Mouse (Mus musculus) forebrain, embryonic 12.5 days (tissue): Measurements from ENCODE around the gene Myl9. TPM values are rescaled to one million over a fixed set of nuclear protein-coding genes. Genes with fewer than 3 reads are reported as not detected.
A peak's percentile ranks its signal among the peaks of the same experiment; 100 is the strongest.
"Not testable (repeated sequence)": the region's sequence is repeated elsewhere in the genome, so short reads cannot be mapped to it uniquely, and the experiment has no call there.

Source experiments
- ATAC-seq: fragments of 200-750 bp; cut with Nextera tagmentation; 2 replicates; pipeline ENCODE4 v1.8.0; 2017; ENCODE audit warnings: moderate TSS enrichment; ENCODE audit not compliant: low FRiP score
- H3K27ac ChIP-seq: fragments of 300-500 bp; sonication (generic); 2 replicates; pipeline ENCODE4 v1.5.1; 2016; ENCODE audit warnings: mild to moderate bottlenecking
- H3K27me3 ChIP-seq: fragments of 300-500 bp; sonication (generic); 2 replicates; pipeline ENCODE4 v1.6.1; 2016; ENCODE audit warnings: mild to moderate bottlenecking
- H3K36me3 ChIP-seq: fragments of 300-500 bp; sonication (generic); replicated peaks from 2 replicates; pipeline ENCODE4 v1.6.1; 2016; ENCODE audit warnings: mild to moderate bottlenecking
- H3K4me1 ChIP-seq: fragments of 300-500 bp; sonication (generic); 2 replicates; pipeline ENCODE4 v1.6.1; 2016
- H3K4me2 ChIP-seq: fragments of 300-500 bp; sonication (generic); 2 replicates; pipeline ENCODE4 v1.6.1; 2016; ENCODE audit warnings: mild to moderate bottlenecking, moderate library complexity
- H3K4me3 ChIP-seq: fragments of 300-500 bp; sonication (generic); replicated peaks from 2 replicates; pipeline ENCODE4 v1.5.1; 2016; ENCODE audit warnings: mild to moderate bottlenecking
- H3K9ac ChIP-seq: fragments of 300-500 bp; sonication (generic); 2 replicates; pipeline ENCODE4 v1.6.1; 2016; ENCODE audit warnings: mild to moderate bottlenecking
- H3K9me3 ChIP-seq: fragments of 300-500 bp; sonication (generic); 2 replicates; pipeline ENCODE4 v1.6.1; 2016
- WGBS: fragments of 180-500 bp; shearing (Covaris S2); methylation state at CpG from one replicate; pipeline ENCODE4 v1.1.7; 2016; 5-methylcytosine and 5-hydroxymethylcytosine counted together
- polyA plus RNA-seq: library from polyadenylated mRNA; unstranded; fragments of >200 nt; fragmentation: Nextera tagmentation; extraction: Ambion mirVana; gene quantifications from 2 replicates; pipeline ENCODE4 v1.2.1, GENCODE M21; 2016

Myl9 gene
- polyA plus RNA-seq, 1 experiment from 2014 or later = 95.4 TPM

DNA sequence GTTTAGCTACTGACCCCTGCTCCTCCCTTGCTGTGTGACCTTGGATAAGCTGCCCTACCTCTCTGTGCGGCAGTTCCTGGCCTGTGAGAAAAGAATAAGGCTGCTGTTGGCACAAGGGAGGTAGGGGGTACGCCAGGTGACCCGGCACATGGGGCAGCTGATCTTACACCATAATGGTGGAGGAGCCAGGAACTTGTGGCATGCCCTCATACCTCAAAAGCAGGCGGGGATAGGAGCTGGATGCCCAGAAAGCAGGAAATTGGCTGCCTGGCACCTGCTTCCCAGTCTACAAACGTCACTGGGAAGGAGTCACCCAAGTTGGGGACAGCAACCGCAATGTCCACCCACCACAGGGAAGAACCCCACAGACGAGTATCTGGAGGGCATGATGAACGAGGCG lies 4.9 kb downstream of the Myl9 start:
- no peak for ATAC-seq
- Histone ChIP-seq H3K4me2 (no peak overlapping the region), H3K27me3 (peaks cover 15% of the 10 kb centered on the region), H3K4me3 (no peak overlapping the region), H3K9me3 (no peaks in the 10 kb centered on the region), H3K27ac (no peak overlapping the region), H3K4me1 (peaks cover 22% of the 10 kb centered on the region), H3K36me3 (no peaks in the 10 kb centered on the region), H3K9ac (no peak overlapping the region)
- WGBS = 83% methylated on average over 9 of the region's 9 CpGs

- Histone ChIP-seq H3K9me3 (0 out of 2 replicates have a peak, but pooled peaks cover 3% of the 10 kb centered on the region), H3K27ac (no peak overlapping the region), H3K9ac (no peak overlapping the region), H3K4me3 (no peak overlapping the region), H3K4me2 (peak overlapping the region; percentile 32; the same call in 1 of the 2 replicates), H3K27me3 (peaks cover 10% of the 10 kb centered on the region), H3K4me1 (peaks cover 16% of the 10 kb centered on the region), H3K36me3 (no peaks in the 10 kb centered on the region)
- ATAC-seq = no peak
- WGBS = 21% methylated on average over 17 of the region's 17 CpGs
Measured at GRCm38 (mm10) chr2:156780752-156781151, 5.5 kb downstream of the Myl9 start.

DNA sequence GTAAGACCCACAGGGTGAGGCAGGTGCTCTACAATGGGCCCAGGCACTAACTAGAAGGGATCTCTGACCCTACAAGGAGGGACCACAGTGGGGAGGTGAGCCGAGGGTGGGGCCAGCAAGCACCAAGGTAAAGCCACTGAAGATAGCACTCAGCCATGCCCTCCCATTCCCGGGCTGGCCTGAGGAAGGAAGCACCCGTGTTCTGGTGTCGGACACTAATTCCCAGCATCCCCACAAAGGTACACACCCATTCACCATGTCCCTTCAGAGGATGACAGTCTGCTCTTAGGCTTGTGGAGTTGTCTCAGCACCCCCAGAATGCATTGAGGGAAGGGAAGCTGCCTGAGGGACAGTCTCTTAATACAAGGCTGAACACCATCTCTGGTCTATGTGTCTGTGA lies 6.1 kb downstream of the Myl9 start:
- Histone ChIP-seq H3K36me3 (no peaks in the 10 kb centered on the region), H3K9ac (no peak overlapping the region), H3K4me2 (0 out of 2 replicates have a peak overlapping the region, but pooled peaks have one; percentile 32), H3K9me3 (0 out of 2 replicates have a peak, but pooled peaks cover 6% of the 10 kb centered on the region), H3K27ac (no peak overlapping the region), H3K4me3 (no peak overlapping the region), H3K4me1 (peaks cover 14% of the 10 kb centered on the region), H3K27me3 (peaks cover 5% of the 10 kb centered on the region; the same call in 1 of the 2 replicates)
- ATAC-seq = no peak
- 66% methylated on average over 4 of the region's 4 CpGs for WGBS

- Histone ChIP-seq H3K4me3 (no peak overlapping the region), H3K9ac (no peak overlapping the region), H3K27ac (no peak overlapping the region), H3K9me3 (0 out of 2 replicates have a peak, but pooled peaks cover 6% of the 10 kb centered on the region), H3K4me1 (peaks cover 14% of the 10 kb centered on the region), H3K27me3 (0 out of 2 replicates have a peak, but pooled peaks cover 1% of the 10 kb centered on the region), H3K36me3 (no peaks in the 10 kb centered on the region), H3K4me2 (no peak overlapping the region)
- no peak for ATAC-seq
- 68% methylated on average over 4 of the region's 4 CpGs for WGBS
Measured at GRCm38 (mm10) chr2:156781836-156782480, 6.7 kb downstream of the Myl9 start.

GRCm38 (mm10) chr2:156782481-156783348 lies 7.5 kb downstream of the Myl9 start:
- no peak overlapping the region for H3K9ac ChIP-seq
- 85% methylated on average over 10 of the region's 10 CpGs for WGBS

DNA sequence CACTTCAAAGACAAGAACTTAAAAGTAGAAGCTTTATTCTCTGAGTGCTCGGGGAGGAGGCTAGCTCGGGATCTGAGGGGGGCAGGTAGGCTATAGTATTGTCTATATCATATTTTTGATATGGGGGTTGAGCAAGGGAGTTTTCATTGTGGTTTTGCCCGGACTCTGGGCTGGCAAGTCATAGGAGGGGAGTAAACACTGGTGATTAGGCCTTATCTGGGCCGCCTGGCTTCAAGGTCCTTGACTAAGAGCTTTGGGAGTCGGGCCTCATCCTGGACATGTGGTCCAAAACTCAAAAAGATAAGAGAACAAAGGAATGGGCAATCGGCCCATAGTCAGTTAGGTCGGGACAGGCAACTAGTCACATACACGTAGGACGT lies 8.1 kb downstream of the Myl9 start:
- no peak overlapping the region for H3K4me3 ChIP-seq
- no peak overlapping the region for H3K9ac ChIP-seq
- H3K27ac ChIP-seq = no peak overlapping the region
- ATAC-seq = no peak
- 84% methylated on average over 9 of the region's 9 CpGs for WGBS
- H3K9me3 ChIP-seq = 0 out of 2 replicates have a peak, but pooled peaks cover 6% of the 10 kb centered on the region
- peaks cover 9% of the 10 kb centered on the region for H3K4me1 ChIP-seq
- no peak overlapping the region for H3K4me2 ChIP-seq
- no peaks in the 10 kb centered on the region for H3K27me3 ChIP-seq
- no peaks in the 10 kb centered on the region for H3K36me3 ChIP-seq

More at GRCm38 (mm10) chr2:156782481-156783348, 7.5 kb downstream of the Myl9 start:
- no peaks in the 10 kb centered on the region for H3K36me3 ChIP-seq
- no peak for ATAC-seq
- H3K4me2 ChIP-seq = no peak overlapping the region
- 0 out of 2 replicates have a peak, but pooled peaks cover 6% of the 10 kb centered on the region for H3K9me3 ChIP-seq
- no peak overlapping the region for H3K4me3 ChIP-seq
- no peaks in the 10 kb centered on the region for H3K27me3 ChIP-seq
- peaks cover 14% of the 10 kb centered on the region for H3K4me1 ChIP-seq
- no peak overlapping the region for H3K27ac ChIP-seq

GRCm38 (mm10) chr2:156784016-156784585 lies 8.9 kb downstream of the Myl9 start:
- no peaks in the 10 kb centered on the region for H3K27me3 ChIP-seq
- H3K4me2 ChIP-seq = no peak overlapping the region
- H3K4me1 ChIP-seq = peaks cover 9% of the 10 kb centered on the region; the same call in 1 of the 2 replicates
- no peak overlapping the region for H3K4me3 ChIP-seq
- 0 out of 2 replicates have a peak, but pooled peaks cover 6% of the 10 kb centered on the region for H3K9me3 ChIP-seq
- WGBS = 73% methylated on average over 7 of the region's 7 CpGs
- no peak overlapping the region for H3K27ac ChIP-seq
- no peak for ATAC-seq
- H3K36me3 ChIP-seq = no peaks in the 10 kb centered on the region
- H3K9ac ChIP-seq = no peak overlapping the region

GRCm38 (mm10) chr2:156784891-156785290 lies 9.7 kb downstream of the Myl9 start:
- Histone ChIP-seq H3K9ac (no peak overlapping the region), H3K4me1 (peaks cover 9% of the 10 kb centered on the region; the same call in 1 of the 2 replicates), H3K36me3 (no peaks in the 10 kb centered on the region), H3K4me3 (no peak overlapping the region), H3K27ac (no peak overlapping the region), H3K4me2 (no peak overlapping the region), H3K9me3 (0 out of 2 replicates have a peak, but pooled peaks cover 6% of the 10 kb centered on the region), H3K27me3 (no peaks in the 10 kb centered on the region)
- 89% methylated on average over 2 of the region's 2 CpGs for WGBS
- ATAC-seq = no peak

DNA sequence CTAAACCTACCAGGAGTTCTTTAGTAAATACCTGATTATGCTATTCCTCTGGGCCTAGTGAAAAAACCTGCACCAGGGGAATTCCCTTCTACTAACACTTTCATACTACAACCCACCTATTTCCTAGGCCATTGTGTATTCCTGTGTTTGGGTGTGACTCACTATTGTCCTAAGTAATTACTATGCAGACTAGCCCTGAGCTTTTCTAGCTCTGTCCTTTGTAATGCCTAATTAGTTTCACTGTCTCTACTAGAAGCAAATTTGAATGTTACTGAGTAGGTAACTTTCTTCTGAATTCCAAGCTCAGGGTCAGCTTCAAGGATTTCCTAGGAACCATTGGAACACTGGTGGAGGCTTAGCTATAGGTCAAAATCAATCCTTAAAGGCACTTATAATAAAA lies 11.1 kb downstream of the Myl9 start:
- H3K4me3 ChIP-seq, H3K27me3 ChIP-seq, H3K4me1 ChIP-seq, H3K9me3 ChIP-seq, H3K27ac ChIP-seq, ATAC-seq, H3K36me3 ChIP-seq, H3K4me2 ChIP-seq, H3K9ac ChIP-seq: not testable (repeated sequence)

- no peak for ATAC-seq
- no peak overlapping the region for H3K4me3 ChIP-seq
- 0 out of 2 replicates have a peak, but pooled peaks cover 2% of the 10 kb centered on the region for H3K36me3 ChIP-seq
- H3K4me1 ChIP-seq = no peaks in the 10 kb centered on the region
- no peak overlapping the region for H3K27ac ChIP-seq
- 87% methylated on average over 5 of the region's 5 CpGs for WGBS
- no peak overlapping the region for H3K9ac ChIP-seq
- H3K4me2 ChIP-seq = no peak overlapping the region
- no peaks in the 10 kb centered on the region for H3K27me3 ChIP-seq
- peaks cover 14% of the 10 kb centered on the region for H3K9me3 ChIP-seq
Measured at GRCm38 (mm10) chr2:156787090-156787775, 12.0 kb downstream of the Myl9 start.

GRCm38 (mm10) chr2:156787776-156788105 lies 12.5 kb downstream of the Myl9 start:
- Histone ChIP-seq H3K4me3 (no peak overlapping the region), H3K27me3 (no peaks in the 10 kb centered on the region), H3K27ac (no peak overlapping the region), H3K4me2 (no peak overlapping the region), H3K36me3 (0 out of 2 replicates have a peak, but pooled peaks cover 2% of the 10 kb centered on the region), H3K9me3 (peaks cover 17% of the 10 kb centered on the region), H3K4me1 (no peaks in the 10 kb centered on the region), H3K9ac (no peak overlapping the region)
- no peak for ATAC-seq
- WGBS = 45% methylated on average over 3 of the region's 3 CpGs

DNA sequence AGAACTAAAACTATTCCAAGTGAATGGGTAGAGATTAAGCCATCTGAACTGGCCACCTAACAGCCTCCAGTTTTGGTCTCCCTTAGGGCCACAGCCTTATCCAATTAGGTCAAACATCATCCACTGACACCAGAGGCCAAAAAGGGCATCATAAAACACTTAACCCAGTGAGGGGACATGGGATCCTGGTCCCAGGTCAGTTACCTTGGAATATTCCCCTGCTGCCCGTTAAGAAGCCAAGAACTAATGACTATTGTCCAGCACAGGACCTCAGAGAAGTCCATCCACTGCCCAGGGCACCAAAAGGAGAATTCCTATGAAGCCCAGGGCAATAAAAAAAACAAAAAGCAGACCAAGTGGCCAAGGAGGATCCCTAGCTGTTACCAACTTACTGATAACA lies 13.6 kb downstream of the Myl9 start:
- H3K4me2 ChIP-seq = no peak overlapping the region
- no peak overlapping the region for H3K9ac ChIP-seq
- H3K9me3 ChIP-seq = peaks cover 17% of the 10 kb centered on the region
- H3K36me3 ChIP-seq = 0 out of 2 replicates have a peak, but pooled peaks cover 2% of the 10 kb centered on the region
- no peak for ATAC-seq
- H3K27ac ChIP-seq = no peak overlapping the region
- H3K27me3 ChIP-seq = no peaks in the 10 kb centered on the region
- no peaks in the 10 kb centered on the region for H3K4me1 ChIP-seq
- no peak overlapping the region for H3K4me3 ChIP-seq
- 86% methylated on average over 1 of the region's 1 CpGs for WGBS
